In genomic region chr9:119578311-119578635, GRCm38 (mm10) we compare ENCODE assay signal across 8 mouse cellular contexts. TPM values are rescaled to one million over a fixed set of nuclear protein-coding genes. Genes with fewer than 3 reads are reported as not detected.
DNase-seq lines count a peak whose midpoint lies in the region; ATAC-seq and TF ChIP-seq lines count a peak whose summit lies in the region.
"Had no signal": no experiment of that assay in that cellular context is flagged by ENCODE, and none has a peak within 500 bp of the region (broad histone marks: within the 10 kb centered on the region; RNA-seq: fewer than 3 reads in every experiment).

No protein-coding gene starts in this region.

- H3K4me1 ChIP-seq in testis, adult 2 months (ENCODE audit: control insufficient read depth, insufficient read depth, low read length) = peaks cover 6% of the 10 kb centered on the region; the same call in 1 of the 2 replicates
- peaks cover 9% of the 10 kb centered on the region; the same call in 1 of the 2 replicates for H3K4me1 ChIP-seq in forebrain, postnatal 0 days (ENCODE audit: insufficient read depth)
- peaks cover 12% of the 10 kb centered on the region for H3K4me1 ChIP-seq in liver, embryonic 12.5 days
- peaks cover 5% of the 10 kb centered on the region; the same call in 1 of the 2 replicates for H3K4me1 ChIP-seq in stomach, embryonic 16.5 days (ENCODE audit: control insufficient read depth, insufficient read depth, low read length)

- intact Hi-C loops in left cerebral cortex, postnatal 25 days (cut with DNase I) = no loop called here

- no peak for DNase-seq in testis, postnatal 14 days (ENCODE audit: low spot score)
- no peak for DNase-seq in forebrain, postnatal 0 days
- DNase-seq in thymus, postnatal 10 days (ENCODE audit: low spot score in 2 of 2) = no peak
- DNase-seq in left cerebral cortex, postnatal 25 days (ENCODE audit: low spot score in 2 of 2) = no peak
- DNase-seq: adrenal gland, adult 8-10 months had no signal

- H3K9ac ChIP-seq in forebrain, postnatal 0 days = peak overlapping the region; percentile 49
- no peak overlapping the region; the same call in 1 of the 2 replicates for H3K9ac ChIP-seq in liver, embryonic 12.5 days
- H3K9ac ChIP-seq in stomach, embryonic 16.5 days (ENCODE audit: low read length) = peak overlapping the region; percentile 70

- no peaks in the 10 kb centered on the region for H3K9me3 ChIP-seq in forebrain, postnatal 0 days (ENCODE audit: low read length)
- no peaks in the 10 kb centered on the region for H3K9me3 ChIP-seq in liver, embryonic 12.5 days (replicated peaks)
- H3K9me3 ChIP-seq in stomach, embryonic 16.5 days (replicated peaks; ENCODE audit: control insufficient read depth, low read length) = no peaks in the 10 kb centered on the region

- no peak for TF ChIP-seq POLR2A in testis, adult 2 months (IDR thresholded peaks at IDR 0.05; ENCODE audit: control insufficient read depth, low read depth, low read length)

- H3K27me3 ChIP-seq in testis, adult 2 months (ENCODE audit: control insufficient read depth, insufficient read depth, low read length) = 0 out of 2 replicates have a peak, but pooled peaks cover 2% of the 10 kb centered on the region
- peaks cover 23% of the 10 kb centered on the region for H3K27me3 ChIP-seq in forebrain, postnatal 0 days (ENCODE audit: insufficient read depth, low read length)
- H3K27me3 ChIP-seq in liver, embryonic 12.5 days (replicated peaks) = peaks cover 86% of the 10 kb centered on the region
- H3K27me3 ChIP-seq in stomach, embryonic 16.5 days (ENCODE audit: control insufficient read depth, insufficient read depth, low read length) = peaks cover 54% of the 10 kb centered on the region

- ATAC-seq in forebrain, postnatal 0 days = no peak
- 0 out of 2 replicates have a peak, but pooled peaks have one; percentile 24 for ATAC-seq in liver, embryonic 12.5 days
- 0 out of 2 replicates have a peak, but pooled peaks have one; percentile 15 for ATAC-seq in stomach, embryonic 16.5 days (ENCODE audit: insufficient read depth, low FRiP score)

- TF ChIP-seq CTCF in testis, adult 2 months (IDR thresholded peaks at IDR 0.05; ENCODE audit: control insufficient read depth, insufficient read depth, insufficient replicate concordance, low read depth, low read length) = no peak
- TF ChIP-seq CTCF in forebrain, postnatal 0 days (IDR thresholded peaks at IDR 0.05; ENCODE audit: low read depth) = no peak

- no peaks in the 10 kb centered on the region for H3K36me3 ChIP-seq in testis, adult 2 months (ENCODE audit: control insufficient read depth, insufficient read depth, low read length)
- no peaks in the 10 kb centered on the region for H3K36me3 ChIP-seq in forebrain, postnatal 0 days (ENCODE audit: insufficient read depth)
- H3K36me3 ChIP-seq in liver, embryonic 12.5 days = no peaks in the 10 kb centered on the region
- no peaks in the 10 kb centered on the region for H3K36me3 ChIP-seq in stomach, embryonic 16.5 days (ENCODE audit: control insufficient read depth, insufficient read depth, low read length)

- H3K4me2 ChIP-seq in forebrain, postnatal 0 days (ENCODE audit: low read depth) = peak overlapping the region; percentile 91
- H3K4me2 ChIP-seq in liver, embryonic 12.5 days = peak overlapping the region; percentile 77
- peak overlapping the region; percentile 98 for H3K4me2 ChIP-seq in stomach, embryonic 16.5 days (ENCODE audit: low read depth, low read length)

- no peak overlapping the region for H3K27ac ChIP-seq in testis, adult 2 months (ENCODE audit: control insufficient read depth, insufficient read depth, low read depth, low read length)
- H3K27ac ChIP-seq in forebrain, postnatal 0 days (ENCODE audit: low read depth, low read length) = no peak overlapping the region
- no peak overlapping the region for H3K27ac ChIP-seq in liver, embryonic 12.5 days
- no peak overlapping the region for H3K27ac ChIP-seq in stomach, embryonic 16.5 days (ENCODE audit: low read length)

- peak overlapping the region; percentile 32 for H3K4me3 ChIP-seq in testis, adult 2 months (ENCODE audit: control insufficient read depth, low read depth, low read length)
- H3K4me3 ChIP-seq in forebrain, postnatal 0 days (ENCODE audit: low read depth, low read length) = peak overlapping the region; percentile 51
- H3K4me3 ChIP-seq in liver, embryonic 12.5 days = peak overlapping the region; percentile 53
- peak overlapping the region; percentile 55 for H3K4me3 ChIP-seq in stomach, embryonic 16.5 days (replicated peaks; ENCODE audit: low read length)

- 2% methylated on average over 23 of the region's 24 CpGs for WGBS in forebrain, postnatal 0 days
- 3% methylated on average over 24 of the region's 24 CpGs for WGBS in liver, embryonic 12.5 days (ENCODE audit: insufficient replicate concordance)
- WGBS in stomach, embryonic 16.5 days = 1% methylated on average over 24 of the region's 24 CpGs

RNA-seq across cellular contexts. Expression of gene Scn5a, which starts 0.5 kb away (rescaled TPM):
- 0.70 and 0.79 TPM in 2 replicates for polyA plus RNA-seq in testis, adult 2 months (2012; rRNA removed)
- 3.4 and 8.2 TPM in 2 replicates for total RNA-seq in forebrain, postnatal 0 days (2014; rRNA removed)
- polyA plus RNA-seq in forebrain, postnatal 0 days (2015; fragmentation: Nextera tagmentation; extraction: Ambion mirVana) = 0.40 and 0.77 TPM in 2 replicates
- polyA plus RNA-seq in liver, embryonic 12.5 days (2016; fragmentation: Nextera tagmentation; extraction: Ambion mirVana) = 0.02 and 0.10 TPM in 2 replicates
- polyA plus RNA-seq in stomach, embryonic 16.5 days (2015; fragmentation: Nextera tagmentation; extraction: Ambion mirVana) = 0.22 and 0.31 TPM in 2 replicates
- total RNA-seq in left cerebral cortex, postnatal 25 days (2021) = 1 to 10 TPM; 2.9 to 5.1 TPM
